In genomic region chr14:18269947-18270528, GRCm38 (mm10) we compare ENCODE assay signal across 8 mouse cellular contexts. TPM values are rescaled to one million over a fixed set of nuclear protein-coding genes. Genes with fewer than 3 reads are reported as not detected.
DNase-seq lines count a peak whose midpoint lies in the region; ATAC-seq and TF ChIP-seq lines count a peak whose summit lies in the region.
"Not testable (repeated sequence)": the region's sequence is repeated elsewhere in the genome, so short reads cannot be mapped to it uniquely, and the experiment has no call there.

No protein-coding gene starts in this region.

- H3K27me3 ChIP-seq in G1E (ENCODE audit: insufficient read depth, low read length); embryonic facial prominence, embryonic 11.5 days (ENCODE audit: control insufficient read depth, insufficient read depth, low read length); hindbrain, embryonic 14.5 days (ENCODE audit: control insufficient read depth, insufficient read depth, low read length); liver, postnatal 0 days (ENCODE audit: insufficient read depth, low read length); midbrain, embryonic 16.5 days (ENCODE audit: control insufficient read depth, insufficient read depth, low read depth, low read length); stomach, embryonic 15.5 days (replicated peaks): not testable (repeated sequence)

- H3K9ac ChIP-seq in embryonic facial prominence, embryonic 11.5 days (replicated peaks; ENCODE audit: low read length) = peak overlapping the region; percentile 97
- peak overlapping the region; percentile 97 for H3K9ac ChIP-seq in hindbrain, embryonic 14.5 days
- peak overlapping the region; percentile 85 for H3K9ac ChIP-seq in liver, postnatal 0 days (replicated peaks)
- peak overlapping the region; percentile 99 for H3K9ac ChIP-seq in midbrain, embryonic 16.5 days (ENCODE audit: low read depth, low read length)
- H3K9ac ChIP-seq in stomach, embryonic 15.5 days = peak overlapping the region; percentile 77

- TF ChIP-seq EP300 in liver, postnatal 0 days (IDR thresholded peaks at IDR 0.05; ENCODE audit: low read depth) = not testable (repeated sequence)

- peak overlapping the region; percentile 48; the same call in 1 of the 2 replicates for H3K27ac ChIP-seq in embryonic facial prominence, embryonic 11.5 days (replicated peaks; ENCODE audit: low read depth, low read length)
- peak overlapping the region; percentile 91 for H3K27ac ChIP-seq in gastrocnemius, adult 2 months
- peak overlapping the region; percentile 88 for H3K27ac ChIP-seq in hindbrain, embryonic 14.5 days
- peak overlapping the region; percentile 94 for H3K27ac ChIP-seq in layer of hippocampus, adult 2 months
- peak overlapping the region; percentile 83 for H3K27ac ChIP-seq in liver, postnatal 0 days (ENCODE audit: low read depth)
- peak overlapping the region; percentile 86 for H3K27ac ChIP-seq in midbrain, embryonic 16.5 days (ENCODE audit: low read length)
- peak overlapping the region; percentile 77 for H3K27ac ChIP-seq in stomach, embryonic 15.5 days

- not testable (repeated sequence) for DNase-seq in G1E (ENCODE audit: low spot score); gastrocnemius, adult 2 months; hindbrain, embryonic 14.5 days (ENCODE audit: low spot score); layer of hippocampus, adult 2 months (ENCODE audit: low spot score in 2 of 2)
- DNase-seq in embryonic facial prominence, embryonic 11.5 days (ENCODE audit: low spot score) = peak; percentile 30
- DNase-seq in liver, postnatal 0 days = peak; percentile 21

- intact Hi-C loops in gastrocnemius, adult 2 months (cut with DNase I) = loop anchor here (2.0 to 10.0 kb wide), 3 partner anchors 33 to 625 kb away; partner anchors contain the start of genes Nr1d2, Ube2e1 and Ube2e2

- under 1% methylated on average over 19 of the region's 24 CpGs for WGBS in embryonic facial prominence, embryonic 11.5 days
- 1% methylated on average over 22 of the region's 24 CpGs for WGBS in hindbrain, embryonic 14.5 days
- WGBS in liver, postnatal 0 days (ENCODE audit: insufficient replicate concordance) = under 1% methylated on average over 19 of the region's 24 CpGs
- WGBS in midbrain, embryonic 16.5 days = under 1% methylated on average over 20 of the region's 24 CpGs
- 0% methylated on average over 24 of the region's 24 CpGs for WGBS in stomach, embryonic 15.5 days

- peak overlapping the region; percentile 67 for H3K4me2 ChIP-seq in embryonic facial prominence, embryonic 11.5 days (ENCODE audit: low read depth, low read length)
- peak overlapping the region; percentile 91 for H3K4me2 ChIP-seq in hindbrain, embryonic 14.5 days (replicated peaks)
- H3K4me2 ChIP-seq in liver, postnatal 0 days (ENCODE audit: low read depth, low read length) = peak overlapping the region; percentile 68
- H3K4me2 ChIP-seq in midbrain, embryonic 16.5 days (ENCODE audit: low read length) = peak overlapping the region; percentile 88
- H3K4me2 ChIP-seq in stomach, embryonic 15.5 days = peak overlapping the region; percentile 62

- not testable (repeated sequence) for H3K9me3 ChIP-seq in G1E (replicated peaks); embryonic facial prominence, embryonic 11.5 days (replicated peaks; ENCODE audit: control insufficient read depth, low read length); hindbrain, embryonic 14.5 days (ENCODE audit: control insufficient read depth, low read length); liver, postnatal 0 days (ENCODE audit: low read length); midbrain, embryonic 16.5 days (replicated peaks; ENCODE audit: control insufficient read depth, low read length, poor library complexity, severe bottlenecking); stomach, embryonic 15.5 days

- peaks cover 37% of the 10 kb centered on the region for H3K36me3 ChIP-seq in G1E (replicated peaks)
- H3K36me3 ChIP-seq in embryonic facial prominence, embryonic 11.5 days (replicated peaks; ENCODE audit: control insufficient read depth, insufficient read depth, low read depth, low read length); midbrain, embryonic 16.5 days (ENCODE audit: control insufficient read depth, insufficient read depth, low read length): not testable (repeated sequence)
- H3K36me3 ChIP-seq in hindbrain, embryonic 14.5 days (replicated peaks; ENCODE audit: control insufficient read depth, insufficient read depth) = peaks cover 23% of the 10 kb centered on the region
- peaks cover 12% of the 10 kb centered on the region for H3K36me3 ChIP-seq in liver, postnatal 0 days (replicated peaks; ENCODE audit: insufficient read depth, low read length)
- H3K36me3 ChIP-seq in stomach, embryonic 15.5 days = peaks cover 11% of the 10 kb centered on the region; the same call in 1 of the 2 replicates

- ATAC-seq in G1E (ENCODE audit: extremely low read depth, insufficient number of reproducible peaks, low FRiP score, poor library complexity, severe bottlenecking); embryonic facial prominence, embryonic 11.5 days (replicated peaks; ENCODE audit: insufficient number of reproducible peaks, low FRiP score, low TSS enrichment, low read depth); liver, postnatal 0 days; stomach, embryonic 15.5 days (ENCODE audit: insufficient read depth, low FRiP score, low read depth): not testable (repeated sequence)
- ATAC-seq in hindbrain, embryonic 14.5 days (ENCODE audit: low FRiP score) = peak; percentile 2; the same call in 1 of the 2 replicates
- peak; percentile 12; the same call in 1 of the 2 replicates for ATAC-seq in midbrain, embryonic 16.5 days

- H3K4me3 ChIP-seq in G1E (ENCODE audit: low read depth, low read length) = peak overlapping the region; percentile 99
- H3K4me3 ChIP-seq in embryonic facial prominence, embryonic 11.5 days (ENCODE audit: low read depth, low read length) = peak overlapping the region; percentile 87
- H3K4me3 ChIP-seq in gastrocnemius, adult 2 months = peak overlapping the region; percentile 84
- H3K4me3 ChIP-seq in hindbrain, embryonic 14.5 days (replicated peaks; ENCODE audit: low read length) = peak overlapping the region; percentile 71
- peak overlapping the region; percentile 72 for H3K4me3 ChIP-seq in layer of hippocampus, adult 2 months
- peak overlapping the region; percentile 72 for H3K4me3 ChIP-seq in liver, postnatal 0 days (ENCODE audit: low read depth, low read length)
- peak overlapping the region; percentile 88 for H3K4me3 ChIP-seq in midbrain, embryonic 16.5 days (ENCODE audit: low read depth, low read length)
- peak overlapping the region; percentile 87 for H3K4me3 ChIP-seq in stomach, embryonic 15.5 days (replicated peaks)

- not testable (repeated sequence) for TF ChIP-seq CTCF in G1E (IDR thresholded peaks at IDR 0.05; ENCODE audit: low read depth, low read length); gastrocnemius, adult 2 months (IDR thresholded peaks at IDR 0.05); layer of hippocampus, adult 2 months (conservative IDR thresholded peaks at IDR 0.05); liver, postnatal 0 days (IDR thresholded peaks at IDR 0.05; ENCODE audit: low read depth)

- peaks cover 13% of the 10 kb centered on the region for H3K4me1 ChIP-seq in G1E (ENCODE audit: insufficient read depth, low read depth, low read length)
- not testable (repeated sequence) for H3K4me1 ChIP-seq in embryonic facial prominence, embryonic 11.5 days (ENCODE audit: control insufficient read depth, insufficient read depth, low read length); liver, postnatal 0 days (ENCODE audit: insufficient read depth); stomach, embryonic 15.5 days
- H3K4me1 ChIP-seq in hindbrain, embryonic 14.5 days (replicated peaks; ENCODE audit: control insufficient read depth, insufficient read depth, low read length) = peaks cover 24% of the 10 kb centered on the region
- peaks cover 19% of the 10 kb centered on the region for H3K4me1 ChIP-seq in midbrain, embryonic 16.5 days (ENCODE audit: control insufficient read depth, insufficient read depth, low read length)

RNA-seq across cellular contexts. Expression of gene Nkiras1, which starts 0.9 kb away (rescaled TPM):
- 5.7 and 6.2 TPM in 2 replicates for total RNA-seq in G1E (2014; fragmentation: Nextera tagmentation)
- total RNA-seq in G1E (2017) = 7.3 and 9.1 TPM in 2 replicates
- polyA plus RNA-seq in G1E (2012) = 0.94 and 1.3 TPM in 2 replicates
- 10.7 and 13.0 TPM in 2 replicates for polyA plus RNA-seq in embryonic facial prominence, embryonic 11.5 days (2014; fragmentation: Nextera tagmentation; extraction: Ambion mirVana)
- 10 to 100 TPM; 30.1 to 44.9 TPM for total RNA-seq in gastrocnemius, adult 2 months (2021)
- polyA plus RNA-seq in hindbrain, embryonic 14.5 days (2014; fragmentation: Nextera tagmentation; extraction: Ambion mirVana) = 50.8 and 53.5 TPM in 2 replicates
- total RNA-seq in layer of hippocampus, adult 2 months (2021) = 10 to 100 TPM; 78.9 to 83.9 TPM
- 19.1 and 20.1 TPM in 2 replicates for polyA plus RNA-seq in liver, postnatal 0 days (2015; fragmentation: Nextera tagmentation; extraction: Ambion mirVana)
- 49.7 and 50.9 TPM in 2 replicates for polyA plus RNA-seq in midbrain, embryonic 16.5 days (2015; fragmentation: Nextera tagmentation; extraction: Ambion mirVana)
- 17.2 and 17.7 TPM in 2 replicates for polyA plus RNA-seq in stomach, embryonic 15.5 days (2015; fragmentation: Nextera tagmentation; extraction: Ambion mirVana)

RNA-seq across cellular contexts. Expression of gene Rpl15, which starts 1.2 kb away (rescaled TPM):
- total RNA-seq in G1E (2014; fragmentation: Nextera tagmentation) = 1,734 and 1,835 TPM in 2 replicates
- 2,038 and 2,650 TPM in 2 replicates for total RNA-seq in G1E (2017)
- polyA plus RNA-seq in G1E (2012) = 104 and 145 TPM in 2 replicates
- polyA plus RNA-seq in embryonic facial prominence, embryonic 11.5 days (2014; fragmentation: Nextera tagmentation; extraction: Ambion mirVana) = 469 and 514 TPM in 2 replicates
- 100 to 1,000 TPM; 519 to 581 TPM for total RNA-seq in gastrocnemius, adult 2 months (2021)
- polyA plus RNA-seq in hindbrain, embryonic 14.5 days (2014; fragmentation: Nextera tagmentation; extraction: Ambion mirVana) = 332 and 348 TPM in 2 replicates
- total RNA-seq in layer of hippocampus, adult 2 months (2021) = 100 to 1,000 TPM; 389 to 396 TPM
- polyA plus RNA-seq in liver, postnatal 0 days (2015; fragmentation: Nextera tagmentation; extraction: Ambion mirVana) = 224 and 240 TPM in 2 replicates
- polyA plus RNA-seq in midbrain, embryonic 16.5 days (2015; fragmentation: Nextera tagmentation; extraction: Ambion mirVana) = 261 and 284 TPM in 2 replicates
- polyA plus RNA-seq in stomach, embryonic 15.5 days (2015; fragmentation: Nextera tagmentation; extraction: Ambion mirVana) = 343 and 434 TPM in 2 replicates

RNA-seq across cellular contexts. Expression of gene Nr1d2, which starts 31.1 kb away (rescaled TPM):
- 4.1 and 4.4 TPM in 2 replicates for total RNA-seq in G1E (2014; fragmentation: Nextera tagmentation)
- 5.1 and 6.9 TPM in 2 replicates for total RNA-seq in G1E (2017)
- polyA plus RNA-seq in G1E (2012) = 1.1 and 1.2 TPM in 2 replicates
- polyA plus RNA-seq in embryonic facial prominence, embryonic 11.5 days (2014; fragmentation: Nextera tagmentation; extraction: Ambion mirVana) = 6.2 and 7.0 TPM in 2 replicates
- 10 to 100 TPM; 49.9 to 91.6 TPM for total RNA-seq in gastrocnemius, adult 2 months (2021)
- 7.9 and 9.7 TPM in 2 replicates for polyA plus RNA-seq in hindbrain, embryonic 14.5 days (2014; fragmentation: Nextera tagmentation; extraction: Ambion mirVana)
- 10 to 100 TPM; 61.4 to 66.8 TPM for total RNA-seq in layer of hippocampus, adult 2 months (2021)
- polyA plus RNA-seq in liver, postnatal 0 days (2015; fragmentation: Nextera tagmentation; extraction: Ambion mirVana) = 6.2 and 6.5 TPM in 2 replicates
- 5.3 and 6.2 TPM in 2 replicates for polyA plus RNA-seq in midbrain, embryonic 16.5 days (2015; fragmentation: Nextera tagmentation; extraction: Ambion mirVana)
- polyA plus RNA-seq in stomach, embryonic 15.5 days (2015; fragmentation: Nextera tagmentation; extraction: Ambion mirVana) = 6.7 and 8.2 TPM in 2 replicates
